Mouse (Mus musculus) c-Kit-positive CD71-positive TER-119-positive erythroid progenitor cells, embryonic 14.5 days (primary cell): ENCODE results near the gene Tmem18.
A peak's percentile ranks its signal among the peaks of the same experiment; 100 is the strongest.

Experiments used
- DNase-seq: peaks from one replicate; pipeline ENCODE4 v3.0.0-alpha.2; 2013; ENCODE audit warnings: low spot score

Tmem18 gene

DNA sequence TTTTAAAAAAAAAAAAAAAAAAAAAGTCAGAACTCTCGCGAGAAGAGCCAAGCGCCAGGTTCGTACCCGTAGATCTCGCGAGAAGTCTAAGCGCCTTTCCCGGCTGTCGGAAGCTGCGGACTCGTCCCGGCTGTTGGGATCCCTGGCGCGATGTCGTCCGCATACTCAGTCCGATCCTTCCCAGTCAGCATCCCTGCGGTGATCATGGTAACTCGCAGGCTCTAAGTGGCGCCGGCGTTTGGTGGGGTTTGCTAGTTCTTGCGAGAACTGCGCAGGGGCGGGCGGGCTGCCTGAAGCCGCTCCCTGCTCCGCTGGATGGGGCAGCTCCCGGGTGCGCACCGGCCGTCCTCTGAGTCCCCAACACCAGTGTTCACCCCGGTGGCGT, at the start of gene Tmem18:
TSS of gene Tmem18 (plus strand) at position 71 of the 385 bp plus-strand sequence.
- peak; percentile 81 for DNase-seq

DNA sequence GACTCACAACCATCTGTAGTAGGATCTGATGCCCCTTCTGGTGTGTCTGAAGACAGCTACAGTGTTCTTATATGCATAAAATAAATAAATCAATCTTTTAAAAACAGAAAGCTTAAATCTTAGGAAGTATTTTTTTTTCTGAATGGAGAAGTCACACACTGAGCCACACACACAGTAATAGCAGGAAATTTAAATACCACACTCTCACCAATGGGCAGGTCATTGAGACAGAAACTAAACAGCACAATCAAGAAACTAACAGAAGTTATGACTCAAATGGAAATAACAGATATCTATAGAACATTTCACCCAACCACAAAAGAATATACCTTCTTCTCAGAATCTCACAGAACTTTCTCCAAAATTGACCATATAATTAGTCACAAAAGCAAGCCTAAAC, 26.9 kb upstream of the Tmem18 start:
- no peak for DNase-seq

DNA sequence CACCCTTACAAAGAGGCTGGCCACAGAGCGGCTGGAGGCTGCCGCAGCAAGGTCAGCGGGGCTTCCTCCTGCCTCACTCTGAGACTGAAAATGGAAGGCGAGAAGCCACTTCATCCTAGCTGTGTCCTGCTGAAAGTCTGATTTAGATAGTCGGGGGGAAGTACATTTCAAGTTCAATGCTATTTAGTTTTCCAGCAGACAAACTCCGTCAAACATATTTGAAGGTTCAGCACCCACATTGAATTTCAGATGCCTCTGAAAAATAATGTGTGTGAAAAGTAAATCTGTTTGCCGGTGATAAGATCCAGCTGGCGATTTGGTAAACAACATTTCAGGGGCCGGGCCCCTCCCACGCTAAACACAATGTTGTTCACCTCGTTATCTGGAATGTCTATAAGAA, 22.8 kb upstream of the Tmem18 start:
- DNase-seq, result no peak

DNA sequence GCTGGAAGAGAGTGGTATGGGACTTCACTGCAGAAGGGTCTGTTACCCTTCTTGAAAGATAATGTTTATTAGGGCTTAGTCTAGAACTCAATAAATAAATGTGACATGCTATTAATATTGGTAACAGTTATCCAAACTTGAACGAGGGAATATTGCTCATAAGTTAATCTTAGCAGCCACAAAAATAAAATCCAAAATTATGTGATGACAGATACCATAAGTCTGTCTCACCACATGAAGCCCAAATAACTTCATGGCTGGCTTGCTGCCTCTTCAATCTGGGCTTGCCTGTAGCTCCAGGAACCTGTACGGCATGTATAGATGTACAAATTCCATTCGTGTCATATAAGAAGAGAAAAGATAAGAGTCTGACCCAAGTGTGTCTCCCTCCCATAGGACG, 12.2 kb upstream of the Tmem18 start:
- DNase-seq, result no peak

DNA sequence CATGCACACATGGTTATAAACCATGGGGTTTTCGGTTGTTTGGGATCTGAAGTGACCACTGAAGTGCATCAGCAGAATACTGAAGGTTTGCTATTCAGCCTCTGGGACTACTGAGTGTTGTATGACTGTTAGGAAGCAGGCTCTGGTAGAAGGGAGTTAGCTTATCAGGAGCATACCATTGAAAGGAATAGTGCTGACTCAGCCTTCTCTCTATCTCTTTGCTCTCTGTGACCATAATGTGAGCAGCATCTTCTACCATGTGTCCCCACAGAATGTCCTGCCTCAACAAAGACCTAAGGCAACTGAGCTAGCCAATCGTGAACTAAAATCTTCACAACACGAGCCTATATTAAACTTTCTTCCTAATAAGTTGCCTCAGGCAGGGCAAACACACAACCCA, 8.3 kb upstream of the Tmem18 start:
- DNase-seq, result no peak

DNA sequence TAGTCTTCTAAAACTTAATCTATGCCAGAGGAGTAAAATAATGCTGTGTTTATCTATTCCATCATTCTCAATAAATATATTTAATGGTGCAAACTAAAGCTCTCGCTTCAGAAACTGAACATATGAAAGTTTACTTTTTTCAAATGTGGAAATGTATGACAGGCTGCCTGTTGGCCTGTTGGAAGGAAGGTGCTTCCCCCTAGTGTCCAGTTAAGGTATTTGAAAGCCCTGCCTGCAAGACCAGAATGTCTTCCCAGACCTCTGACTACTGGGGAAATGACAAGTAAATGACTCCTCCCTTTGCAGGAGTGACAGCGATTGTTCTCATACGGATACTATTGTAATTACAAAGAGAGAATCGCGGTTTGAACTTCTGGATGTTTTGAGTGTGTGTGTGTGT, 6.2 kb upstream of the Tmem18 start:
- DNase-seq, result peak; percentile 35

DNA sequence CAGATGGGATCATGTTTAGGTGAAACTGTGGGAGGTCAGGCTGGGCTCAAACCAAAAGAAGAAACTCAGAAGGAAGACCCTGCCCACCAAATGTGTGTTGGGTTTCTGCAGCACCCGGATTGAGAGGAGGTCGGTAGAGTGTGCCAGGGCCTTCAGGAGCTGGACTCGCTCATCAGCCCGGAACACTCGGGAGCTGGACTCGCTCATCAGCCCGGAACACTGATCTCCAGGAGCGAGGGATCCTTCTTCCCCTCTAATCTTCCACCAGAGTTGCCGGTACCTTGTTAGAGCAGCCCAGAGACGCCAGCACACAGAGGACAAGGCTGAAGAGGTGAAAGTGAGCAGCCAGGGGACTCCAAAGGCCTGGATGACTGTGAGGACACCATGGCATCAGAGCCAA, 2.9 kb upstream of the Tmem18 start:
- DNase-seq, result no peak

DNA sequence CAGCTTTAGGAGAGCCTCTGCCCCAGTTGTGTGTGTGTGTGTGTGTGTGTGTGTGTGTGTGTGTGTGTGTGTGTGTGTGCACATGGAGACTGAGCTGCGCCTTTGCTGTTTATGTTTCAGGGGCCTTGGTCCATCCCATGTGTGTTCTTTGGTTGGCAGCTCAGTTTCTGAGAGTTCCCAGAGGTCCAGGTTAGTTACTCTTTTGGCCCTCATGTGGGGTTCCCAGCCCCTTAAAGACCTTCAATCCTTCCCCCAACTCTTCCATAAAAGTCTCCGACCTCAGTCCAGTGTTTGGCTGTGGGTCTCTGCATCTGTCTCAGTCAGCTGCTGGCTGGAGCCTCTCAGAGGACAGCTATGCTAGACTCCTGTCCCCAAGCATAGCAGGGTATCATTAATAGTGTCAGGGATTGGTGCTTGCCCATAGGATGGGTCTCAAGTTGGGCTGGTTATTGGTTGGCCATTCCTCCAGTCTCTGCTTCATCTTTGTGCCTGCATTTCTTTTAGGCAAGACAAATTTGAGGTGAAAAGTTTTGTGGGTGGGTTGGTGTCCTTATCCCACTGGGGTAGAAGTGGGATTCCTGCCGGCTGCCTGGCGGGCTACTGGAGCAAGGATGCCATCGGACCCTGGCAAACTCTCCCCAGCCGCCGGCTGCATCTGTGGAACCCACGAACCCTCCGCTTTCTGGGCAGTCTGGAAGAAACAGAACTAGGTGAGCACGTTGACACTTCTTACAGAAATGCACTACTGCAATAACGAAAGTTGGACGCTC, 455 bp upstream of the Tmem18 start:
- peak; percentile 14 for DNase-seq

DNA sequence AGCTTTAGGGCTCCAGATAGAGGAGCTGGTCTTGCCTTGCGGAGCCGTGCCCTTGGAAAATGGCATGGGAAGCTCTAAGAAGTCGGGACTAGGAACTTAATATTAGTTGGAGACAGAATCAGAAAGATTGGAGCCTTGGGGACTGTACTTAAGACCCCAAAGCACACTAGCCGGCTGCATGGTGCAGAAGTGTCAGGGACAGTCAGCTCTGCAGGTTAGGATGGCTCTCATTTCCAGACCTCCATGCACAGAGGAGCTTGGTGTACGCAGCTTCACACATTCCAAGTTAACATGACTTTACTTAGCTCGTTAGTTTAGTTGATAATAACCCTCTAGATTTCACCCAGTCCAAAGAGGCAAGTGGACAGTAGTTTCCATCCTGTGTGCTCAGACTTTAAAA, 637 bp downstream of the Tmem18 start:
- DNase-seq, result no peak

DNA sequence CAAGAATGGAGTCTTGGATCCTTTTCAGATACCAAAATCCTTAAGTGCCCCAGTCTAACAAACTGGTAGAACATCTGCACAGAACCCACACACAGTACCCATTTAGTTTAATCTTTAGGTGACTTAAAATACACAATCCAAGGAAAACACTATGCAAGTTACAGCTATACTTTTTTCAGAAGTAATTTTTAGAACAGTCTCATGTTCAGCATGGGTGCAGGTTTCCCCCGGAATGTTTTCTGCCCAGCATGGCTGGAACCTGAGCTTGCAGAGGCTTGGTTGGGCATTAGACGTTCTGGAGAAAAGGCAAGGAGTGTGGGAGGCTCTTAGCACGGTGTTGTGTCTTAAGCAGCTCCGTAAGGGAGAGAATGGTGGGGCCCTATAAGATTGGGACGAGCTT, 7.6 kb downstream of the Tmem18 start:
- DNase-seq, result no peak

DNA sequence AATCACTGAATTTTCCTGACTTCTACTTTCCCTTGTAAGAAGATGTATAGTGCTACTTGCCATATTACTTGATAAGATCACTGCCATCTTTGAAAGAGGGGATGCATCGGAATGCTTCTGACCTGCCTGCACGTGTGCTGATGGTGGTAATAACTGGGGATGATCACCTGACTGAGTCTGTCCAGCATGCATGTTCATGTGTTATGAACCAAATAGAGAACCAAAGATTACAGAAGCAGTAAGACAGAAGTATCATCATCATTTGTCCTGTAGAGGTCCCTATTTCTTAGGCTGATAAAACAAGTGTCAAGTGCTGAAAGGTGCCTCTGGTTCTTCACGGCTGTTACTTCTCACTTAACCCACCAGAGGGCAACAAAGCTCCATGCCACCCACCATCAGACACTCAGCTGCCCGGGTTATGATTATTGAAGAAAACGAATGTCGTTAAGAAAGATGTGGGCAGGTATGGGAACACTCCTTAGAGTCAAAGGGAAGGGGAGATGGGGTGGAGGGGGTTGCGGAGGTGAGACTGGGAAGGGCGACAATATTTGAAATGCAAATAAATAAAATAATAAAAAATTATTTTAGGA, 12.7 kb downstream of the Tmem18 start:
- peak; percentile 40 for DNase-seq

DNA sequence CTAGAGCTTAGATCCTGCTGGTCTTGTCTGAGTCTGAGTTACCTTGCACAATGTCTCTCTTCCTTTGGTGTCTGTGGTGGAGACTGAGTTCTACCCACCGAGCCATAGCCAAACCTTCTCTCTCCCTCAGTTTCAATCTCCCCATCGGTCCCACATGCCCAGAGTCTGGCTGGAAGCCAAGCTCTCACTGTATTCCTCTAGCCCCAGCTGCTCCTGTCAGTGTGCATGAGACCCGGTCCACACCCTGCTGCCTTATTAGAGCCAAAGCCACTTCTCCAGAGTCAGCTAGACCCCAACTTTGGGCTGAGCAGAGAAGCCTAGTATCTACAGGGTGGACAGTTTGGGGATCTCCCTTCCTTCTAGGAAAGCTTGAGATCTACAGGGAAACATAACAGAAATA, 14.7 kb downstream of the Tmem18 start:
- no peak for DNase-seq

DNA sequence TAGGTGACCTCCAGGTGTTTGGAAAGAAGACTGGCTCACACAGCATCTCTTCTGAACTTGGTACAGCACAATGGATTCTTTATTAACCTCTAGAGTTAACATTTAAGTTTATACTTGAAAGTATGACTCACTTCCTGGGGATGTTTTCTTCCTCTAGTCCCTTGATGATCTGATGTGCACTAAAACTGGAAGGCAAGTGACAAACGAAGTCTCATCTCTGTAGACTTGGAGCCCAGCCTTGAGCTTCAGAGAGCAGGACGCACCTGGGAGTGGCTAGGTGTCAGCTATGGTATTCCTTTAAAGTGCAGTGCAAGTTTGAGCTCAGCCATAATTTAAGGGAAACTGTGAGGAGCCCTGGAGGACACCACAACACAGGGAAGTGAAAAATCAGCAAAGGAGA, 15.2 kb downstream of the Tmem18 start:
- DNase-seq, result no peak

DNA sequence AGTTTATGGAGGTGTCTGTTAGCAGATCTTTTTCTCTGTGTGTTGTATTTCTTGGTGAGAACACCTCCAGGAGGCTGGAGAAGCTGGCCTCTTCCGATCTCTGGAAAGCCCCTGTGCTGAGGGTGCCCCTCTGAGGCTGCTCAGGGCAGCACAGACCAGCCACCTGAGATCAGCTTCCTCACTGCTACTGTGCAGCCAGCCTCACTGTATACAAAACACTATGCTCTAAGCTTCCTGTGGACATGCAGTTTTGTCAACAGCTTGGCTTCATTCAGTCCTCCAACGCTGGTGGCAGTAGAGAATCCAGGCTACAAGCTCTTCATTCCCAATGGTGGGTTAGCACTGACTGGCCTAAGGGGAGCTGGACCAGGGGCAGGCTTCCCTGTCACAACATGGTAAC, 15.8 kb downstream of the Tmem18 start:
- no peak for DNase-seq

DNA sequence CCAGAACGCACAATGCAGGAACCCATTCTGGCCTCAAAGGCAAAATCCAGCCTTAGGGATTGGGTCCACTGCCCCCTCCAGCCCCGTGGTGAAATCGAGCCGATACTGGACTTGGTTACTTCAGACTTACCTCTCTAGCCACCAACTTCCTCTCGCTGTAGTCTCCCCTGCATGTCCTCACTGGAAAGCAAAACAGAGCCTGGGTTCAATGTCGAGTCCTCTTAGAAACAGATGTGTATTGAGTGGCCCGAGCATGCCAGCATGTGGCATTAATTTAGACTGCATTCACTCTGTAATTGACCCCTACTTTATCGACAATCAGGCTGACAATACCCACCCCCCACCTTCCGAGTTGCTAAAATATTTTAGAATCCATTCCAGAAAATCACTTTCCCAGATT, 19.8 kb downstream of the Tmem18 start:
- no peak for DNase-seq

DNA sequence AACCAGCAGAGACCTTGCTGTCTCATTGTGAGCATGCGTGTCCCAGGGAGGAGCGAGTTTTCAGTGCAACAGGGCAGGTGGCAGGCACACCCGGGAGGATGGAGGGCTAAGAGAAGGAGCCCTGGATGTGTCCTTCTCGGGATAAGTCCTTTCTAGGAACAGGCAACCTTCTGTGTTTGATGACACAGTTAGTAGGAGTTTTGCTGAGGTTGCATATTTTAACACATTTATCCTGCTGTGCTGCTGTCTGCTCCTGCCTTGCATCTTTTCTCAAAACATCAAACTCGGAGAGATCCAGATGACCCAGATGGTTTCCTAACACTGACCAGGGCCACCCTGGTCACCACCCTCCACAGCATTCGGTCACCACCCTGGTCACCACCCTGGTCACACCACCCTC, 20.6 kb downstream of the Tmem18 start:
- no peak for DNase-seq

DNA sequence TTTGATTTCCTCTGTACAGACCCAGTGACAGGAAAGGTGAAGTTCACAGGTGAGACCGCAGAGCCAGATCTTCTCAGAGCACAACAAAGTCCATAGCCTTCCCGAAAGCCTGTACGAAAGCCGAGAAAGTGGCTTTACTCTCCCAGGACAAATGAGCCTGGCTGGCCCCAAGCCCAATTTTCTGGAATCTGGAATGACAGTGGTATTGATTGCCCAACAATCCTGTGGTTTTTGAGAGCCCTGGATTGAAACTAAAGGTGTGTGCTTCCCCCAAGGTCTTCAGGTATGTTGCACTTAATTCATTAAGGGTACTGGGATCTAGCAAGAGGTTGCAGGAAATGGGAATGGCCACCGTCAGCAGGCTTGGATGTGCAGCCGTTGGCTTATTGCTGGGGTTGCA, 21.7 kb downstream of the Tmem18 start:
- DNase-seq, result no peak

DNA sequence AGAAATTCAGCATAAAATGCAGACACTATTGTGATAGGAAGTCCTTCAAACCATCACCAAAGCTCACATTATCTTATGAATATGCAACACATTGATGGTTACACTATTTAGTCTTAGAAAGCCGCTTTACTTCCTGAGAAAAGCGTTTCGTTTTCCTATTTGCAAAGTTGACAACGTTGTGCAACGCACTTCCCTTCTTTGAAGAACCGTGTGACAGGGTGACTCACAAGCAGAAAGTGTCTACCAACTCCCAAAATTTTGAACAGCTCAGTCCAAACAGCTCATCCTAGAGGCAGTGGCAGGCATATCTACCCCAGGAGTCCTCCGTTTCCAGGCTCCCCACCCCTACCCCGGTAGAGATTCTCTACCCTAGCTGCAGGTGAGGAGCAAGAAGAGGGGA, 22.5 kb downstream of the Tmem18 start:
- no peak for DNase-seq

DNA sequence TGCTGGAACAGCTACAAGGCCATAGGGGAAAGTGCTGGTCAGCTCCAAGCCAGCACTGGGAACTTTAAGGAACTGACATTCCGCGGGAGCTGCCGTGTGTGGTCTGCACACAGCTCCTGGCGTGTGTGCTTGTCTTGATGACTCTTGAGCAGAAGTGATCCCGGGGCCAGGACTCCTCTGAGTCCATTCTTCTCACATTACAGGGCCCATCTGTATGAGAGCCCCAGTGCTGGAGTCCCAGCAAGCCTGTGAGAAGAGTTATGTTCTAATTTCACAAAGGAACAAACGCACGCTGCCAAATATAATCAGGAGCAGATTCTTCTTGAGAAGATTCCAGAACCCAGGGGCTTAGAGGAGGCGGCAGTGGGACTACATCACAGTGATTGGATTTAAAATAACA, 34.2 kb downstream of the Tmem18 start:
- no peak for DNase-seq

DNA sequence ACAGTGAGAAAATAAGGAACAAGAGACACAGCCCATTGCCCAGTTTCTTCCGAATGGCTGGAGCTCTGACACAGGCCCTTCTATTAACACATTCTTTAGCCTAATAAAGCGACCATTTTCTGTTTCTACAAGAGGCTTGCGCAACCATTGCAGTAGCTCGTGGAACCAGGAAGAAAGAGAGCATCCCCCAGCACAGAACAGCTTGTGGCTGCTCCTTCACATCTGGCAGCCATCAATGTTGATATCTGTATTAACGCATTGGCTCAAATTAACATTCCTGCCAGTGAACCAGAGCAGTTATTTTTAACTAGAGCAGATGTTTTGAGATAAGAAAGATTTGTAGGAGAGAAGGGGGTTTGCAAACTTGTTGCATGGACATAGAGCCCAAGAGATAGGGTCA, 44.2 kb downstream of the Tmem18 start:
- DNase-seq, result no peak

DNA sequence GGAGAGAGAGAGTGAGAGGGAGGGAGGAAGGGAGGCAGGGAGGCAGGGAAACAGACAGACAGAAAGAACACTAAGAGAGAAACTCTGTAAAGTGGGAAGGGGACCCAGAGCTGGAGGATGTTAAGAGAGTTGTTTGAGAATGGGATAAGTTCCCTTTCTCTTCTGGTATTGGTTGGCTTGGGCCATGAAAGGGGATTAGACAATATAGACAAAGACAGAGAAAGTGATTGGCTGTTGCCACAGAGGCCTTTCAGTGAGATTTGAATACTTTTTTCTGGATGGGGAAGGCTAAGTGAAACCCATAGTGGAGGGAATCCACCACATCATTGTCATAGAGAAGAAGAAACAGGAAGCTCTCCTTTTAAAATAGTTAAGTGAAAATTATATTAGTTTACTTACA, 50.3 kb downstream of the Tmem18 start:
- DNase-seq, result no peak
